Mouse (Mus musculus) ES-CJ7 (cell line): ENCODE measurements around the gene Frmpd4.

Experiments used
- DNase-seq: peaks from one replicate; pipeline ENCODE4 v3.0.0; 2011; ENCODE audit warnings: low read depth, low spot score

Gene Frmpd4

DNA sequence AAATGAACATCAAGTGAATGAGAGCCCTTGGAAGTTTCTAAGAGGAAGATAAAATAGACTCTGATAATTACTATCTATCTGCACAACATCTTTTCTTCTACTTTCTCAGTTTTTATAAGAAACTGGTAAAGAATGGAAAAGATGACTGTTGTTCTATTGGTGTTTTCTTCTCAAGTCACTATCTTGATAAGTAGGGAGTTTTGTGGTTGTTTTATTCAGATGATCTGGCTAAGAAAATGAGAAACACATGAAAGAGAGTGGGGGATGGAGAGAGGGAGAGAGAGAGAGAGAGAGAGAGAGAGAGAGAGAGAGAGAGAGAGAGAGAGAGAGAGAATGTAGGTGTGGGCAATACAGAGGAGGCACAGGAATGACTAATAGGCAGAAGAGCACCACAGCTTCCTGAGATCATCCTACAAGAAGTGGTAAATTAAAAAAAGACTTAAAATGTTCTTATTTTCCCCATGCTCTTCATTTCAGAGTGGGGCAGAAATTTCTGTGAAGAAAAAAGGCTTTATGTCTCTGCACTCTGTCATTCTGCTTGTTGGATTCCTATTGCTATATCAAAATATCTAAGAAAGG, 979.3 kb downstream of the Frmpd4 start:
- no peak for DNase-seq

DNA sequence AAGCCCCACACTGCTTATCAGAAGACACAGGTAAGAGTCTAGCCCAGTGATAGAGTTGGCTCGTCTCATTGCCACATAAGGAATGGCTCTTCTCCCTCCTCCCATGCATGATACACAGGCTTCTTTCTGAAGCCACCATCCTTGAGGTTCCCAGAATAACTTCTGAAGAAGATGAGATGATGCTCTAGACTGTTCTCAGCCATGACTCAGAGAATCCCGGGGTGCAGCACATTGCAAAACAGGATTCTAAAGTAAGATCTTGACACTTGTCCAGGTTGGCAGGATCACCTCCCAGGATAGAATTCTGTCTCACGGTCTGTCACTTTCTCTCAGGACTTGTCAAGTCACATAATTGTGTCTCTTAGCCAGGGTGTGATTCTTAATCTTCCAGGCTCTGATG, 1024.2 kb downstream of the Frmpd4 start:
- DNase-seq = no peak

DNA sequence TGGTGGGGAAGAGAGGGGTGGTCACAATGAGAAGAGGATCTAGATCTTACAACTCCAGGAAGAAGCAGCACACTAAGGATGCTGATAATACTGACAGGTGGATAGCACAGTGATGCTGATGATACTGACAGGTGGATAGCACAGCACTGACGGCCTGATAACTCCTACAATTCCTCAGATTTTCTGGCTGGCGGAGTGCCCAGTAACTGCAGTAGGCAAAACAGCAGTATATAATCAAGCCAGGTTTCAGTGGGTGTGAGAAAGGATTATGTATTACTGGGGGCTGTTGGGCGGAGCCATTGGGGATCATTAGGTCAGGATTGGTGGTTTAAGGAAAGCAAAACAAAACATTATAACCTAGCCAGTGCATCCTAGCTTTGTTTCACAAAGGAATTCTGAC, 1053.9 kb downstream of the Frmpd4 start:
- no peak for DNase-seq

DNA sequence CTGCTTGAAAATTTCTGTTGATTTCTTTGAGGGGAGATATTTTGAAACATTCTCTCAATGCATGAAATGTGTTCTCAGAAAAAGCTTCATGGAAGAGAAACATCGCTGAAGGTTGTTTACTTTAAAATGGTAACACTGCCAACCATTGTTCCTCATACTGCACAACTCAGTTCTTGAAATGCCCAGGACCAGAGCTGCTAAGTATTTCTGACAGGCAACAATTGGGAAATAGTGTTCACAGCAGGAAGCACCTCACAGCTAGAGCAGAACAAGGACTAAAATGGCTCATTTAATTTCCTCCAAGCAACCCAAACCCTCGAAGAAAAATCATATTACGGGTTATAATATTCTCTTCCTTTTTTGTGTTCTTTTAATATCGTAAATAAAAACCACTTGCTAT, 1054.5 kb downstream of the Frmpd4 start:
- no peak for DNase-seq

DNA sequence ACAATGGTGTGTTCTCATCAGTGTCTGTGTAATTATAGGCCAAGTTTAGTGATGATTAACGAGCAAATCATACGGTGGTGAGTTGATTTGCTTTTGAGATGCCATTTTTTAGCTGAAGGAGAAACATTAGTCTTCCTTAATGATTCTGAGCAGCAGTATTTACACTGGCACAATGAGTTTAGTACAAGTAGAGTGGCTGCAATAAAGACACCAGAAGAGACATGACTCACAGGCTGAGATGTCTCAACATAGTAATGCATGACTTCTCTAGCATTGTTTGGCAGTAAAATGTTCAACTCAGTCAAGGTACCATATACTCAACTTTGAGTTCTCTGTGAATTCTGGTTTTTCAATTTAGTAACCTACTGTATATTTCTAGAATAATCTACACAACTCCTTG, 1058.6 kb downstream of the Frmpd4 start:
- DNase-seq = no peak

DNA sequence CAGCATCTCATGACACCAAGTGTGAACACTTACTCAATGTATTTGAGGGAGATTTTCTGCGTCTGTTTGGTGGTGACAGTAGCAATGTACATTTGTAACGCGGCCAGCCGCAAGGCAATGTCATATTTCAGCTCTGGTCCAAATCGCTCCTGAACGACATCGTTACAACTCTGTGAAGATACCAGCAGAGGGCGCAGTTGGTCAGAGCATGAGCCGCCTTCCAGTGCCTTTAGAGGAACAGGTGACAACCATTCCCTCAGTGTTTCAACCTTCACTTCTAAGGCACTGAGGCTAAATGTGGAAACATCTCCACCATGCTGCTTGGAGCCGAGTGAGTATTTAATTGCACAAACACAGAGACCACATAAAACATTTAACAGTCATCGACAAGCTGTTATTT, 1079.3 kb downstream of the Frmpd4 start:
- peak; percentile 48 for DNase-seq

DNA sequence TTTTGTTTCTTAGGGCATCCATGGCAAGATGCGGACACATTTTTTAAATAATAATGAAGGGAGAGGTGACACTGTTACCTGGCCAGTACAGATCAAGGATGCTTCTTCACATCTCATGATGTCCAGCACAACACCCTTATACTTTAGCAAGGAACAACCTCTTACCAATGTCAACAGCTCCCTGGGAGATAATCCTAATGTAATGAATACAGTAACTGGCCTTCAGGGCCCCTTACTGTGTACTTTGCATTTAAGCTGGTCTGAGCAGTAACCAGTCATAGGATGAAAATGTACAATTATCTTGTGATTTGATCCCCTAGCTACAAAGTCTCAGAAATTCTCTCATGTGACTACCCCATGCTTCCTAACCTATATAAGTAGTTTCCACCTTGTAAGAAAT, 1084.8 kb downstream of the Frmpd4 start:
- no peak for DNase-seq

DNA sequence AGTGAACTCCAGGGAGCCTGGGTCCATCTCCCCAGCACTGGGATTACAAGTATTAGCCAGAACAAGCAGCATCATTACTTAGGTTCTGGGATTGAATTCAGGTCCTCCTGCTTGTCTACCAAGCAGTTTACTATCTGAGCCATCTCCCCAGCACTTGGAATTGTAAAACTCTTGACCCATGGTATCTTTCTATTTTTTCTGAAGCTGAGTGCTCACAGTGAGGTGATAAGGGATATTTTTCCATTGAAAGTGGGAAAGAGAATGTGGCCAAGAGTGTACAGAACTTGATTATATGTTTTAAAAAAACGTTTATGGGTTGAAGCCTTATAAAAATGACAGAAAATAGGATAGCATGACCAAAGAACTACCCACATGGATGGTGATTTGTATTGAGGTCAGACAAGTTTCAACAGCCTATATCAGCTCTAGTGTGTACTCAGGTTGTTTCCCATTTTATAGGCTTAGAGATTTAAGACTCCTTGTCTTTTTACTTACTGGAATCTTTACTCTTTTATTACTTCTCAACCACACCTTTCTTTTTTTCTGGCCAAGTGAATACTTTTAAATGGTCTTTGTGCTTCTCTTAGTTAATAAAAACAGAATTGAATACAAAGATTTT, 1085.3 kb downstream of the Frmpd4 start:
- no peak for DNase-seq

DNA sequence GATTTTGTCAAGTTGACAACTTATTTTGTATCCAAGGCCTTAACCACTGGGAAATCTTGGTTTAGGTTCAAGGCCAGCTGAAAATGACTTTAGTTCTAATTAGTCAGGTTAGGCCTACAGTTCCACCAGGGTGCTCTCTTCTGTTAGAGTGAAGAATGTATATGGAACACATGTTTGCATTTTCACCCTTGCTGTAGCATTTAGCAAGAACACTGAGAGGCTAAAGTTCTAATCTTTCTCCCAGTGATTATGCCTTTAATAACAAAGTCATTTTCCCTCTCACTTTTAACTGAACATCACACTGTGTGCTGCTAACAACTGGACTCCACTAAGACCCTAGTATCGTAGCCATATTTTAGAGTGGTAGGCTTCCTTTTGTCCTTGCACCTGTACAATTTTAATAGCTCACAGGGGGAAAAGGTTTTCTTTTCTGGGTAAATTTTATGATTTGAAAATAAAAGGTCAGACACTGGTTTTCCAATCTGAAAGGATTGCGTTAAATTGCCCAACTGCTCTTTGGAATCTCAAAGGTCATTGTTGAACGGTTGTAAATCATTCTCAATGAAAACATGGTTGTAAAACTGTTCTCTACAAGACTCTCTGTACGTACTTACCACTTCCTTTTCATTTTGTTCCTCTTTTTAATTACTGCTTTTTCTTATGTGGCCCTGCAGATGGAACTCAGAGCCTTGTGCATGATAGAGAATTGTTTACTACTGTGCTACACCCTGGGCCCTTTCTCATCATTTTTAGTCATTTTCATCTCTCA, 1093.4 kb downstream of the Frmpd4 start:
- DNase-seq = no peak

DNA sequence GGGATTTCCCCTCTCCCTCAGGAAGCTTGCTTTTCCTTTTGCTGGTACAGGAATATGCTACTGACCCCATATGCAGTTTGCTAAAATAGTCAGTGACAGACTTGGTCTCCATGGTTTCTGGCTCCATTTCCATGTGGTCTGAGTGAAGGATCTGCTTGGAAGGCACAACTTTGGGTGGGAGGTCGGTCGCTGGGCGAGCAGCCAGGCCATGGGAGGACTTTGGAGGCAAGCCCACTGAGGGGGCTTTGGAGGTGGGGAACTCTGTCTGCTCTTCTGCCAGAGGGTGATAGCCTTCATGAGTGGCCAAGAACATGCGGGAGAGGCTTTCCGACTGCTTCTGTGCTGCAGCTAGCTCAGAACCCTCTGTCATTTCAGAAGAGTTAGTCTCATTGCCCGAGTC, 1099.4 kb downstream of the Frmpd4 start:
- no peak for DNase-seq

DNA sequence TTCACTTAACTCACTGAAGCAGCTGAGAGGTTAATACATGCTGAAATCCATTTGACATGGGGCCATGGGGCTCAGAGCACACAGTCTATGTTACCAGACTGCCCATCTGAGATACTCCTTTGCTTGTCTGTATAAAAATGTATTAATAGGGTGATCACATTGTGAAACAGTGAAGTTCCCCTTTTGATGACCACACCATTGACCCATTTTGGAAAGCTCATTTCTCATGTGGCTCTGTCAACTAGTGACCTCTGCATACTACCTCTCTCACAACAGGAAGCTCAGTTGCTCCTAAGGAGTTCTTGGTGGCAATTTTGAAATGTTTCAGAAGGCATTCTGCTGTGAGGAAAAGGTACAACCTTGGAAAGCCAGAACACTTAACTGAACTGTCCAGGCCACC, 1142.1 kb downstream of the Frmpd4 start:
- DNase-seq = no peak

DNA sequence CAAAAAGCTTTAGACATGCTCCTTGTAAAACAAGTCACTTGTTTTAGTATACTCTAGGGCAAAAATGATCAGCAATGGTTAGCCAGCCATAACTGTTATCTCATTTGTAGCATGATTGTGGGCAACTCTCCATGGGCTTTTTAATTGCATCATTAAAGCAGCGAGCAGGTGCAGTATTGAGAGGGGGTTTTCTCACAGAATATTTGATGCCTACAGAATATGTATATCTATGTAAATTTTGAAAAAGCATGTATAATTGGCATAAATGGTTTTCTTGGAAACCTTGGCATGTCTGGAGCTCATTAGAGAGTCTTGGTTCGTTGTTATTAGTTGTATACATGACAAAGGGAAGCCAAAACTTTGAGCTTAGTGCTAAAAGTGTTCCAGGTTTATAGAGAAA, 1143.1 kb downstream of the Frmpd4 start:
- no peak for DNase-seq
